Mouse (Mus musculus): ENCODE results near the gene Svs3a. TPM values are rescaled to one million over a fixed set of nuclear protein-coding genes. Genes with fewer than 3 reads are reported as not detected.
"Not testable (repeated sequence)": the region's sequence is repeated elsewhere in the genome, so short reads cannot be mapped to it uniquely, and the experiment has no call there.

Svs3a gene
- polyA plus RNA-seq, 2 experiments, result not detected

- ATAC-seq (ENCODE audit: insufficient read depth), result no peak
- Histone ChIP-seq H3K9me3 (ENCODE audit: control insufficient read depth, low read length) (no peaks in the 10 kb centered on the region), H3K9ac (replicated peaks) (no peak overlapping the region), H3K4me3 (ENCODE audit: insufficient read depth in 1 of 2, low read depth in 2 of 2, low read length in 2 of 2) (no peak overlapping the region), H3K4me1 (replicated peaks; ENCODE audit: control insufficient read depth in 2 of 2, insufficient read depth in 2 of 2, low read length in 1 of 2) (no peaks in the 10 kb centered on the region), H3K36me3 (replicated peaks; ENCODE audit: control insufficient read depth, insufficient read depth, low read depth) (no peaks in the 10 kb centered on the region), H3K27me3 (ENCODE audit: control insufficient read depth, insufficient read depth, low read length) (no peaks in the 10 kb centered on the region), H3K4me2 (ENCODE audit: low read depth) (no peak overlapping the region), H3K27ac (no peak overlapping the region)
- peak in 1 of 3 experiments; percentile 2 for DNase-seq (ENCODE audit: low read depth in 3 of 3, low spot score in 3 of 3)
- 55% methylated on average over 6 of the region's 6 CpGs for WGBS (ENCODE audit: insufficient replicate concordance)
- TF ChIP-seq EP300 (IDR thresholded peaks at IDR 0.05; ENCODE audit: low read depth), result no peak
- no peak for TF ChIP-seq CTCF (IDR thresholded peaks at IDR 0.05; ENCODE audit: low read depth)
These were observed 31.9 kb downstream of the Svs3a start for GRCm38 (mm10) chr2:164320983-164321382.

- H3K27me3 ChIP-seq (ENCODE audit: control insufficient read depth, insufficient read depth, low read length); H3K36me3 ChIP-seq (replicated peaks; ENCODE audit: control insufficient read depth, insufficient read depth, low read depth); ATAC-seq (ENCODE audit: insufficient read depth); H3K9me3 ChIP-seq (ENCODE audit: control insufficient read depth, low read length); H3K4me1 ChIP-seq (replicated peaks; ENCODE audit: control insufficient read depth in 2 of 2, insufficient read depth in 2 of 2, low read length in 1 of 2); DNase-seq (ENCODE audit: low read depth in 3 of 3, low spot score in 3 of 3); H3K4me2 ChIP-seq (ENCODE audit: low read depth); H3K9ac ChIP-seq (replicated peaks); H3K27ac ChIP-seq; H3K4me3 ChIP-seq (ENCODE audit: insufficient read depth in 1 of 2, low read depth in 2 of 2, low read length in 2 of 2): not testable (repeated sequence)
- 38% methylated on average over 3 of the region's 3 CpGs for WGBS (ENCODE audit: insufficient replicate concordance)
These were observed 43.4 kb downstream of the Svs3a start, which contains the start of gene Svs5 for GRCm38 (mm10) chr2:164332440-164332839. Gene Svs5 (plus strand): TSS chr2:164332740.

Other genes with a start within 250 kb of the Svs3a start
- gene Stk4, start 218.9 kb upstream of the Svs3a start, polyA plus RNA-seq (2012; rRNA removed), result 8.0 and 11.8 TPM in 2 replicates
- 19.6 and 21.7 TPM in 2 replicates for gene Stk4, start 218.9 kb upstream of the Svs3a start, polyA plus RNA-seq (2014; fragmentation: Nextera tagmentation; extraction: Ambion mirVana)
- gene Tomm34, start 218.1 kb upstream of the Svs3a start, polyA plus RNA-seq (2012; rRNA removed), result 10.1 and 11.6 TPM in 2 replicates
- 16.0 and 19.0 TPM in 2 replicates for gene Tomm34, start 218.1 kb upstream of the Svs3a start, polyA plus RNA-seq (2014; fragmentation: Nextera tagmentation; extraction: Ambion mirVana)
- 0.01 and 0.02 TPM in 2 replicates for gene Kcns1, start 118.2 kb upstream of the Svs3a start, polyA plus RNA-seq (2012; rRNA removed)
- gene Kcns1, start 118.2 kb upstream of the Svs3a start, polyA plus RNA-seq (2014; fragmentation: Nextera tagmentation; extraction: Ambion mirVana), result not detected in 2 replicates
- not detected in 2 replicates for gene Wfdc5, start 106.5 kb upstream of the Svs3a start, polyA plus RNA-seq (2012; rRNA removed)
- not detected in 2 replicates for gene Wfdc5, start 106.5 kb upstream of the Svs3a start, polyA plus RNA-seq (2014; fragmentation: Nextera tagmentation; extraction: Ambion mirVana)
- not detected in 2 replicates for gene Wfdc12, start 98.7 kb upstream of the Svs3a start, polyA plus RNA-seq (2012; rRNA removed)
- gene Wfdc12, start 98.7 kb upstream of the Svs3a start, polyA plus RNA-seq (2014; fragmentation: Nextera tagmentation; extraction: Ambion mirVana), result not detected in 2 replicates
- not detected in 2 replicates for gene Wfdc15a, start 89.1 kb upstream of the Svs3a start, polyA plus RNA-seq (2012; rRNA removed)
- not detected in 2 replicates for gene Wfdc15a, start 89.1 kb upstream of the Svs3a start, polyA plus RNA-seq (2014; fragmentation: Nextera tagmentation; extraction: Ambion mirVana)
- gene Wfdc15b, start 67.6 kb upstream of the Svs3a start, polyA plus RNA-seq (2012; rRNA removed), result 0.11 and 0.13 TPM in 2 replicates
- not detected in 2 replicates for gene Wfdc15b, start 67.6 kb upstream of the Svs3a start, polyA plus RNA-seq (2014; fragmentation: Nextera tagmentation; extraction: Ambion mirVana)
- gene Svs2, start 50.8 kb upstream of the Svs3a start, polyA plus RNA-seq (2012; rRNA removed), result not detected in 2 replicates
- not detected in 2 replicates for gene Svs2, start 50.8 kb upstream of the Svs3a start, polyA plus RNA-seq (2014; fragmentation: Nextera tagmentation; extraction: Ambion mirVana)
- not detected in 2 replicates for gene Svs3b, start 32.6 kb upstream of the Svs3a start, polyA plus RNA-seq (2012; rRNA removed)
- gene Svs3b, start 32.6 kb upstream of the Svs3a start, polyA plus RNA-seq (2014; fragmentation: Nextera tagmentation; extraction: Ambion mirVana), result not detected in 2 replicates
- gene Svs4, start 10.8 kb upstream of the Svs3a start, polyA plus RNA-seq (2012; rRNA removed), result not detected in 2 replicates
- gene Svs4, start 10.8 kb upstream of the Svs3a start, polyA plus RNA-seq (2014; fragmentation: Nextera tagmentation; extraction: Ambion mirVana), result not detected in 2 replicates
- not detected in 2 replicates for gene Svs6, start 27.5 kb downstream of the Svs3a start, polyA plus RNA-seq (2012; rRNA removed)
- not detected in 2 replicates for gene Svs6, start 27.5 kb downstream of the Svs3a start, polyA plus RNA-seq (2014; fragmentation: Nextera tagmentation; extraction: Ambion mirVana)
- not detected in 2 replicates for gene Svs5, start 43.5 kb downstream of the Svs3a start, polyA plus RNA-seq (2012; rRNA removed)
- gene Svs5, start 43.5 kb downstream of the Svs3a start, polyA plus RNA-seq (2014; fragmentation: Nextera tagmentation; extraction: Ambion mirVana), result not detected in 2 replicates
- gene Slpi, start 99.8 kb downstream of the Svs3a start, polyA plus RNA-seq (2012; rRNA removed), result 5.0 and 10.1 TPM in 2 replicates
- 19.9 and 20.8 TPM in 2 replicates for gene Slpi, start 99.8 kb downstream of the Svs3a start, polyA plus RNA-seq (2014; fragmentation: Nextera tagmentation; extraction: Ambion mirVana)
- 0.06 and 0.08 TPM in 2 replicates for gene Rbpjl, start 113.9 kb downstream of the Svs3a start, polyA plus RNA-seq (2012; rRNA removed)
- gene Rbpjl, start 113.9 kb downstream of the Svs3a start, polyA plus RNA-seq (2014; fragmentation: Nextera tagmentation; extraction: Ambion mirVana), result 0.05 TPM in 1 of 2 replicates, not detected in the other
- 0.16 and 0.44 TPM in 2 replicates for gene Matn4, start 115.9 kb downstream of the Svs3a start, polyA plus RNA-seq (2012; rRNA removed)
- not detected in 2 replicates for gene Matn4, start 115.9 kb downstream of the Svs3a start, polyA plus RNA-seq (2014; fragmentation: Nextera tagmentation; extraction: Ambion mirVana)
- 9.7 and 10.8 TPM in 2 replicates for gene Sdc4, start 154.6 kb downstream of the Svs3a start, polyA plus RNA-seq (2012; rRNA removed)
- gene Sdc4, start 154.6 kb downstream of the Svs3a start, polyA plus RNA-seq (2014; fragmentation: Nextera tagmentation; extraction: Ambion mirVana), result 23.8 and 25.4 TPM in 2 replicates
- 15.9 and 20.6 TPM in 2 replicates for gene Sys1, start 167.7 kb downstream of the Svs3a start, polyA plus RNA-seq (2012; rRNA removed)
- gene Sys1, start 167.7 kb downstream of the Svs3a start, polyA plus RNA-seq (2014; fragmentation: Nextera tagmentation; extraction: Ambion mirVana), result 30.7 TPM in 2 replicates
- 0.13 and 1.7 TPM in 2 replicates for gene Gm20458, start 171.7 kb downstream of the Svs3a start, polyA plus RNA-seq (2012; rRNA removed)
- gene Gm20458, start 171.7 kb downstream of the Svs3a start, polyA plus RNA-seq (2014; fragmentation: Nextera tagmentation; extraction: Ambion mirVana), result 1.9 and 5.9 TPM in 2 replicates
- gene Trp53tg5, start 184.5 kb downstream of the Svs3a start, polyA plus RNA-seq (2012; rRNA removed), result not detected in 2 replicates
- not detected in 2 replicates for gene Trp53tg5, start 184.5 kb downstream of the Svs3a start, polyA plus RNA-seq (2014; fragmentation: Nextera tagmentation; extraction: Ambion mirVana)
- 4.0 and 5.8 TPM in 2 replicates for gene Dbndd2, start 196.8 kb downstream of the Svs3a start, polyA plus RNA-seq (2012; rRNA removed)
- gene Dbndd2, start 196.8 kb downstream of the Svs3a start, polyA plus RNA-seq (2014; fragmentation: Nextera tagmentation; extraction: Ambion mirVana), result 1.4 and 4.0 TPM in 2 replicates
- gene Pigt, start 208.3 kb downstream of the Svs3a start, polyA plus RNA-seq (2012; rRNA removed), result 21.7 and 26.5 TPM in 2 replicates
- 25.6 and 28.5 TPM in 2 replicates for gene Pigt, start 208.3 kb downstream of the Svs3a start, polyA plus RNA-seq (2014; fragmentation: Nextera tagmentation; extraction: Ambion mirVana)

All from liver, embryonic 14.5 days (tissue).